Mouse (Mus musculus) mesoderm, embryonic 11.5 days (tissue): ENCODE measurements around the gene Mcoln2.

Source experiments
- DNase-seq: peaks from one replicate; pipeline ENCODE4 v3.0.0-alpha.2; 2012; ENCODE audit warnings: low read depth, low spot score

Gene Mcoln2

GRCm38 (mm10) chr3:146145501-146145900, 4.1 kb upstream of the Mcoln2 start:
- DNase-seq, result no peak

- DNase-seq, result no peak
These were observed 3.5 kb upstream of the Mcoln2 start for GRCm38 (mm10) chr3:146146131-146146530.

DNA sequence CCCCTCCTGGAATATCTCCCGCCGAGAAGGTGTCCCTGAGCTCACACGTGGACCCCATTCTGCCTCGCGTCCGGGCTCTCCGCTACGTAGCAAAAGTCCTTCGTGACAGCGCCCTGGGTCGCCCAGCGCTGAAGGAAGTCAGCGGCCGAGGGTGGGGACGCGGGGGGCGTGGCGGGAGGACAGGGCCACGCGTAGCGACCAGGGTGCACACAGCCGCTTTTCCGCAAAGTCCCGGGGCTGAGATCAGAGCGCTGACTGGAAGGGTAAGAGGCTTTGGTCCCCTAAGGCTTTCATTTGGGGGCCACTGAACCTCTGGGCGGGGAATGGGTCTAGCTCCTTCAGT, 396 bp downstream of the Mcoln2 start:
- DNase-seq, result peak; percentile 34

DNA sequence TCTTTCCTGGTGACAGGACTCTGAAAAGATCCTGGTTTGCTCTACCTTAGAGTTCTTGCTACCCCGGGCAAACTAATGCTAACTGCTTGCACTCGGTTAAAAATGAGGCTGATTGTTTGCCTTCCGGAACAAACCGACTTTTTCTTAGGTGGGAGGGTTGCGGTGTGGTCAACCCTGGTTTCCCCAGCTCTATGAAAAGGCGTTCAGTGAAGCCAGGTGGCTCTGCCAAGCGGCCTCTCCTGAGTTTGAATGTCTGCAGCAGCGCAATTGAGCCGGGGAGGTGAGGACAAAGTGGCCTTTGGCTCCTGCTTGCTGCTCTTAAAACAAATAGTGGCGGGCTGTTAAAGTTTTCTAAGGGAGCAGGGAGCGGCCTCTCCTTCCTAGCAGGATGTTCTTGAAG, 927 bp downstream of the Mcoln2 start:
- DNase-seq, result no peak

DNA sequence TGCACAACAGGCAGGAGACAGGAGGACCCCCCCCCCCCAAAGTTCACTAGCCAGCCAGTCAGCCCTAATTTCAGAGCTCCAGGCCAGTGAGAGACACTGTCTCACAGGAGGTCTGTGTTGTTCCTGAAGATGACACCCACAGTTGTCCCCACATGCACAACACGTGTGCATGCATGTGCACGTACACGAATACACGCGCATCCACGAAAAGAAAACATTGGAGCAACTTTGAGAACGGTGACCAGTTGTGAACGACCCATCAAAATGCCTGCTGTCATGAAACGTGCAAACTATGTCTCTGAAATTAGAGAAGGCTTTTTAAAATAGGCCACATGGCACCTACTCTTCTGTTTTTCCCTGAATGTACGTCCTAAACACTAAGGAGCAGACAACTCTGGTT, 1.7 kb downstream of the Mcoln2 start:
- DNase-seq, result no peak

- DNase-seq, result no peak
These were observed 2.1 kb downstream of the Mcoln2 start for GRCm38 (mm10) chr3:146151755-146152154.

DNA sequence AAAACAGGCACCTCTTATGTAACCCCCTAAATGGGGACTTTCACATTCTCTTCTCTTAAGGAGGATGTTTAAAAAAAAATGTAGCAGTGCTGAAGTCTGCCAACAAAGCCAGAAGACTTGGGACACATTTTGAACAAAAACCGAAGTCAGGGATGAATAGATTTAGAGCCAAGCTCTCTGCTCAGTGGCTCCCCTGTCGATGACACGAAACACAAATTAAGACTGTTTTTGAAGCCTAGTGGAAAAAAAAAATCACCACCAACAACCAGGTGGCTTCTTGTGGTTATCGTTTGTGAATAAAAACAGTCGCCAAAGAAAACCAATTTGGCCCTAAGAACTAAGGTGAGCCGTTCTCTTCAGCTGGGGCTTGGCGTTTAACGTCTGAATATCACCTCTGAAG, 2.7 kb downstream of the Mcoln2 start:
- DNase-seq, result no peak

DNA sequence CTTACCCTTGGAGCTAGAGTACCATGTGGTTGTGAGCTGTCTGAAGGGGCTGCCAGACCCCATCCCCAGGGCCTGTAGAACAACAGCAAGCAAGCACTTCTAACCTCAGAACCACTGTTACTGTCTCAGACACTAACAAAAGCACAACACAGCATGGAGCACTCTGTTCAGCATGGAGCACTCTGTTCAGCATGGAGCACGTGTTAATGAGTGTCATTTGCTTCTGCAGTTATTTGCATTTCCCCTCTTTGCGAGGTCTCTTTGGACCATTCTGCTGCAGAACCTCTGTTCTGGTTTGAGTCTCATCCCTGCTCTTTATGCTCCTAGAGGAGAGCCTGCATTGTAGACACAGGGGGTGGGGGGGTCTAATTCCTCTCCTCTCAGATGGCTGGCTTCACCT, 3.3 kb downstream of the Mcoln2 start:
- no peak for DNase-seq

DNA sequence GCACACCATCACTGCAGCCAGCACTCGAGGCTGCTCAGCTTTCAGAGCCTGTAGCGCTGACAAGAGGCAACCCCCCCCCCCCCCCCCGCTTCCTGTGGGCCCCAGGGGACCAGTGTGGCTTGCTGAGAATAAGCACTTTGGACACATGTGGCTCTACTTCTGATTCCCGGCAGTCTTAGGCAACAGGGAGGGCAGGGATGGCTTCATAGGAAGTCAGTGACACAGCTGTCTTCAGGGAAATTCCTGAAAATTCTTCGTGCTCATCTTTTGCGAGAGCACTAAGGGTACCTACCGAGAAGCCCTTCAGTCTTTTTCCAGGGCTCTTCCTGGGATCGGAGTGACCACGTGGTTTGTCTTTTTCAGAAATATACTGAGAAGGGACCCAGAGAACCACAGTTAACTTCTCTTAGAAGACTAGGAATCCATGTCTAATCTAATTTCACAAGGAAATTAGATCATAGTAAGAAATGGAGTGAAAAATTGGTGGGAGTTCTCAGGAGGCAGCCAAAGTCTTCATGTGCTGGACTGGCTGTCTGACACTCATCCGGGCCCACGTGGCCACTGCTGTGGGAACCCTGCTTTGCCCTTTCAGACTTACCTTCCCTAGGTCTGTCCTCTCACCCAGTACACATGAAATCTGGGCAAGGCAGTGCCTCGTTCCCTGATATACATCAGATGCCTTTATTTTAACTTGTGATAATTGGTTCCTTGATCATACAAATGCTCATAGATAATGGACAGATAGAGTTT, 4.4 kb downstream of the Mcoln2 start:
- peak; percentile 55 for DNase-seq

GRCm38 (mm10) chr3:146155628-146156576, 6.3 kb downstream of the Mcoln2 start:
- no peak for DNase-seq

- no peak for DNase-seq
These were observed 7.2 kb downstream of the Mcoln2 start for GRCm38 (mm10) chr3:146156811-146157210.

GRCm38 (mm10) chr3:146158039-146158438, 8.4 kb downstream of the Mcoln2 start:
- no peak for DNase-seq

DNA sequence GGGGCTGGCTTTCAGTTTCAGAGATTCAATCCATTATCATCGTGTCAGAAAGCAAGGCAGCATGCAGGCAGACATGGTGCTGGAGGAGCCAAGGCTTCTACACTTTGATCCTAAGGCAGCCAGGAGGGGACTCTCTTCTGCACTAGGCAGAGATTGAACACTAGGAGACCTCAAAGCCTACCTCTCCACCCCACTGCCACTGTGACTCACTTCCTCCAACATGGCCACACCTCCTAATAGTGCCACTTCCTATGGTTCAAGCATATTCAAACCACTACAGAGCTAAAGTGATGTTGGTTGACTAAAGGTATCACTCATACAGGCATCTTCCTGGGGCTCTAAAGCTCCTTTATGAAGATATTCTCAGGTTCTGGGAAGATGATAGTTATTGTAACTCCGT, 9.7 kb downstream of the Mcoln2 start:
- DNase-seq, result no peak

DNA sequence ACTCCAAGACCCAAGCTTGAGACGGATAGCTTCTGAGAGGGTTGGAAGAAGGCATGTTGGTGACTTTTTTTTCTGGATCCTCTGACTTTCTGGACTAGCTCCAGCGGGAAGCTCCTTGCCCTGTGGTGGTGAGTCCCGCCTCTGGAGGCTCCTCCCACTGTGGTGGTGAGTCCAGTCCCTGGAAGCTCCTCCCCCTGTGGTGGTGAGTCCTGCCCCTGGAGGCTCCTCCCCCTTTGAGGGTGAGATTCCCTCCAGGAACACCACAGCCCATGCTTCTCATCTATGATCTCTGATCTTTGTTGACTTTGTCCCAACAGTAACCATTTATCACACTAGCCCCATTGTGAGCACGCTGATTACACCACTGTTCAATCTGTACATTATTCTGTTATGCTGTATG, 12.6 kb downstream of the Mcoln2 start:
- DNase-seq, result no peak

GRCm38 (mm10) chr3:146169356-146169755, 19.7 kb downstream of the Mcoln2 start:
- DNase-seq, result no peak

GRCm38 (mm10) chr3:146173030-146173429, 23.4 kb downstream of the Mcoln2 start:
- DNase-seq, result no peak

GRCm38 (mm10) chr3:146174215-146174614, 24.6 kb downstream of the Mcoln2 start:
- DNase-seq, result no peak

GRCm38 (mm10) chr3:146177295-146177694, 27.7 kb downstream of the Mcoln2 start:
- DNase-seq, result no peak

- peak; percentile 83 for DNase-seq
These were observed 28.3 kb downstream of the Mcoln2 start for GRCm38 (mm10) chr3:146177748-146178582.

DNA sequence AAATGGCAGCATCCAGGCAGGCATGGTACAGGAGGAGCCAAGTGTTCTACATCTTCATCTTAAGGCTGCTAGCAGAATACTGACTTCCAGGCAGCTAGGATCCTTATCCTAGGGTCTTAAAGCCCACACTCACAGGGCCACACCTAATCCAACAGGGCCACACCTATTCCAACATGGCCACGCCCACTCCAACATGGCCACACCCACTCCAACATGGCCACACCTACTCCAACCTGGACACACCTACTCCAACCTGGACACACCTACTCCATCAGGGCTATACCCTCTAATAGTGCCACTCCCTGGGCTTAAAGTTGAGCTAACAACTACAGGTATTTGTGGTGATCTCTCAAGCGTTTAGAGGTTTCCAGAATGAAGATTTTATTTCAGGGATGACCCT, 30.7 kb downstream of the Mcoln2 start:
- no peak for DNase-seq

DNA sequence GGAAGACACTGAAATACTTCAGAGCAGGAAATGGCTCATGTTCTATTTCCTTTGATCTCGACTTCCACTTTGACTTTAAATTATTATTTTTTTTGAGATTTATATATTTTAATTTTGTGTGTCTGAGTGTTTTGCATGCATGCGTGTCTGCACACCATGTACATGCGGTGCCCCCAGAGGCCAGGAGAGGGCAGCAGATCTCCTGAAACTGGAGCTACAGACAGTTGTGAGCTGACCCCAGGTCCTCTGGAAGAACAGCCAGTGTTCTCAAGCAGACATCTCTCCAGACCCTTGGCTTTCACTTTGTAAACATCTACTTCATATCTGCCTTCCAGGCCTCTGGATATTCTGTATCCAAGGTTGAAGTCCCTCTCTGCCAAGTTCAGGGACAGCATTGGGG, 31.4 kb downstream of the Mcoln2 start:
- peak; percentile 59 for DNase-seq
